Mouse (Mus musculus): ENCODE measurements at regions not wholly inside any gene's neighbourhood (a gene's known extent, or its start where the extent isn't known, plus 50 kb on each side); places are given as distances from the start of the nearest gene placed in this dataset.

DNA sequence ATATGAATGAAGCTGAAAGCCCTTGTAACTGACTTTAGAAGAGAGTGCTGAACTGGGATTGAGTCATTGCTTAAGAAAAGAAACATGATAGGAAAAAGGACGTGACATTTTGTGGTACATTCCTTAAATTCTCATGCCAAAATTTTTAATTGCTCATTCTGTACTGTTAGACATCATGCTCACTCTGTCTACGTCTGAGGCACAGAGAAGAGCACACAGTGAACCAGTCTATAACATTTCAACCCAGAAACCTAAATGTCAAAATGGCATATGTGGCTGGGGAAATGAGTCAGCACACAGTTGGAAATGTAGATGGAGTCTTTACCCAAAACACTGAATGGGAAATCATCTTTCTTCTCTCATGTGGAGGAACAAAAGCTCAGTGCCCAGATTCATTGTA, 77.9 kb upstream of the Col11a1 start:
- no peak for ATAC-seq
- Histone ChIP-seq H3K9me3 (replicated peaks; ENCODE audit: control insufficient read depth, low read length) (no peaks in the 10 kb centered on the region), H3K4me3 (ENCODE audit: low read depth, low read length) (no peak overlapping the region), H3K27ac (ENCODE audit: low read depth, low read length) (no peak overlapping the region), H3K27me3 (replicated peaks; ENCODE audit: control insufficient read depth, insufficient read depth, low read length) (no peaks in the 10 kb centered on the region), H3K36me3 (ENCODE audit: control insufficient read depth, insufficient read depth, low read length) (no peaks in the 10 kb centered on the region), H3K9ac (ENCODE audit: low read length) (no peak overlapping the region), H3K4me1 (ENCODE audit: control insufficient read depth, insufficient read depth, low read length) (no peaks in the 10 kb centered on the region), H3K4me2 (ENCODE audit: low read length) (no peak overlapping the region)
- 77% methylated on average over 2 of the region's 2 CpGs for WGBS
- DNase-seq (ENCODE audit: low spot score): no peak

DNA sequence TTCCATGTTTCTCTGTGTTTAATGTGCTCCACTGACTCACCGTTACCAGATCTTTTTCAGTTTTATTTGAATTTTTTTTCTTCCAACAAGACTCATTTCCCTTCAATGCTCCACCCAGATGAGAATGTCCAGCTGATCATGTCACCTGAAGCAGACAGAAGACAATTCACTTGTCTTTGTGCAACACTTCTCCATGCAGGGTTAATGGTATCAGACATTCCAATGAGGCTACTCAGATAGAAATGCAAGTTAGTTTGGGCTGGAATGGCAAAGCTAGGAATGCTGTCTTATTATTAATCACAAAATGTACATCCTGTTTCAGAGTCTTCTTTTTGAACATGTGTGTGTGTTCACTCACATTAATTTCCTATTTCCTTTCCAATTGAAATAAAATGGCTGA, 77.2 kb upstream of the Col11a1 start:
- Histone ChIP-seq H3K36me3 (ENCODE audit: control insufficient read depth, insufficient read depth, low read length) (no peaks in the 10 kb centered on the region), H3K27me3 (replicated peaks; ENCODE audit: control insufficient read depth, insufficient read depth, low read length) (no peaks in the 10 kb centered on the region), H3K27ac (ENCODE audit: low read depth, low read length) (no peak overlapping the region), H3K4me2 (ENCODE audit: low read length) (no peak overlapping the region), H3K4me1 (ENCODE audit: control insufficient read depth, insufficient read depth, low read length) (no peaks in the 10 kb centered on the region), H3K9ac (ENCODE audit: low read length) (no peak overlapping the region), H3K9me3 (replicated peaks; ENCODE audit: control insufficient read depth, low read length) (no peaks in the 10 kb centered on the region), H3K4me3 (ENCODE audit: low read depth, low read length) (no peak overlapping the region)
- DNase-seq (ENCODE audit: low spot score) (no peak), ATAC-seq (no peak)
- 97% methylated on average over 1 of the region's 1 CpGs for WGBS

DNA sequence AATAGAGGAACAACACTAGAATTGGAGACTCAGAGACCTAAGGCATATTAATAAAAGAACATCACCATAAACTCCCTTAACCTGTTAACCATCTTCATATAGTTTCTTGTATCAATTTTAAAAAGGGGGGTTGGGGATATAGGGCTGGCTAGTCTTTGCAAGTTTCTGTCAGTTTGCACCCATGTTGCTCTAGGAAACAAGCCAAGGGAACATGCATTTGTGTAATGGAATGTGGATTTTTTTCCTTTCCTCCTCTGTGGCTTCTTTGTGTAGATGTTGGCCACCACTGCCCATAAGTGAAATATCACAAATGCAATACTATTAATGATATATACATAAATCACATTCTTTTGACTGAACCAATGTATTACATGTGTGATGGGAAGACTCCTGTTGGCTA, 75.9 kb upstream of the Col11a1 start:
- no peaks in the 10 kb centered on the region for H3K9me3 ChIP-seq (replicated peaks; ENCODE audit: control insufficient read depth, low read length)
- H3K27ac ChIP-seq (ENCODE audit: low read depth, low read length): no peak overlapping the region
- H3K27me3 ChIP-seq (replicated peaks; ENCODE audit: control insufficient read depth, insufficient read depth, low read length): no peaks in the 10 kb centered on the region
- H3K4me3 ChIP-seq (ENCODE audit: low read depth, low read length): no peak overlapping the region
- H3K36me3 ChIP-seq (ENCODE audit: control insufficient read depth, insufficient read depth, low read length): no peaks in the 10 kb centered on the region
- no peak overlapping the region for H3K4me2 ChIP-seq (ENCODE audit: low read length)
- no peak for DNase-seq (ENCODE audit: low spot score)
- H3K9ac ChIP-seq (ENCODE audit: low read length): no peak overlapping the region
- no peak for ATAC-seq
- no peaks in the 10 kb centered on the region for H3K4me1 ChIP-seq (ENCODE audit: control insufficient read depth, insufficient read depth, low read length)

- H3K36me3 ChIP-seq (ENCODE audit: control insufficient read depth, insufficient read depth, low read length): no peaks in the 10 kb centered on the region
- no peak overlapping the region for H3K4me3 ChIP-seq (ENCODE audit: low read depth, low read length)
- no peak for ATAC-seq
- no peak overlapping the region for H3K4me2 ChIP-seq (ENCODE audit: low read length)
- no peak overlapping the region for H3K9ac ChIP-seq (ENCODE audit: low read length)
- 54% methylated on average over 2 of the region's 2 CpGs for WGBS
- no peak overlapping the region for H3K27ac ChIP-seq (ENCODE audit: low read depth, low read length)
- H3K4me1 ChIP-seq (ENCODE audit: control insufficient read depth, insufficient read depth, low read length): no peaks in the 10 kb centered on the region
- H3K27me3 ChIP-seq (replicated peaks; ENCODE audit: control insufficient read depth, insufficient read depth, low read length): no peaks in the 10 kb centered on the region
- no peaks in the 10 kb centered on the region for H3K9me3 ChIP-seq (replicated peaks; ENCODE audit: control insufficient read depth, low read length)
- DNase-seq (ENCODE audit: low spot score): no peak
These were observed 70.3 kb upstream of the Col11a1 start for GRCm38 (mm10) chr3:113960080-113960479.
